Mouse (Mus musculus) kidney, adult 2 months (tissue): ENCODE results near the gene Pcnp. TPM values are rescaled to one million over a fixed set of nuclear protein-coding genes. Genes with fewer than 3 reads are reported as not detected.

ENCODE experiments used
- DNase-seq: peaks from one replicate; pipeline ENCODE4 v3.0.0; 2021
- H3K27ac ChIP-seq: fragments of 200-500 bp; 2 replicates; pipeline ENCODE4 v1.5.1; 2012; ENCODE audit warnings: low read depth, low read length, control low read depth, inconsistent platforms; ENCODE audit not compliant: insufficient read depth
- H3K27me3 ChIP-seq: fragments of 200-500 bp; replicated peaks from 2 replicates; pipeline ENCODE4 v1.6.1; 2012; ENCODE audit warnings: mild to moderate bottlenecking, moderate library complexity, low read length, inconsistent platforms; ENCODE audit not compliant: control insufficient read depth, insufficient read depth
- H3K36me3 ChIP-seq: fragments of 200-500 bp; 2 replicates; pipeline ENCODE4 v1.6.1; 2012; ENCODE audit warnings: mild to moderate bottlenecking, moderate library complexity, low read length, inconsistent platforms; ENCODE audit not compliant: control insufficient read depth, insufficient read depth
- H3K4me1 ChIP-seq: fragments of 200-500 bp; 2 replicates; pipeline ENCODE4 v1.6.1; 2011; ENCODE audit warnings: low read length; ENCODE audit not compliant: control insufficient read depth, insufficient read depth
- H3K4me3 ChIP-seq: fragments of 200-500 bp; 2 replicates; pipeline ENCODE4 v1.5.1; 2011; ENCODE audit warnings: mild to moderate bottlenecking, low read depth, low read length, control low read depth; ENCODE audit not compliant: insufficient read depth
- CTCF ChIP-seq: fragments of 200-500 bp; conservative IDR thresholded peaks from 2 replicates; pipeline ENCODE4 v1.5.1; 2011; ENCODE audit warnings: low read depth, mild to moderate bottlenecking, control low read depth, low read length, moderate library complexity, mixed read lengths; ENCODE audit not compliant: insufficient read depth, insufficient read length
- POLR2A ChIP-seq: fragments of 200-500 bp; IDR thresholded peaks from one replicate; pipeline ENCODE4 v1.6.1; 2011; ENCODE audit warnings: low read depth, low read length, control low read depth
- WGBS: fragments of 180-500 bp; shearing (Covaris S2); methylation state at CpG from one replicate; pipeline ENCODE4 v1.1.7; 2018; 5-methylcytosine and 5-hydroxymethylcytosine counted together
- polyA plus RNA-seq: library from polyadenylated mRNA; depleted of rRNA; stranded (reverse); fragments of >200 nt; gene quantifications from 2 replicates; pipeline ENCODE4 v1.2.3, GENCODE M21; 2012

Pcnp gene
- polyA plus RNA-seq, 1 experiment, result 24.6 TPM

DNA sequence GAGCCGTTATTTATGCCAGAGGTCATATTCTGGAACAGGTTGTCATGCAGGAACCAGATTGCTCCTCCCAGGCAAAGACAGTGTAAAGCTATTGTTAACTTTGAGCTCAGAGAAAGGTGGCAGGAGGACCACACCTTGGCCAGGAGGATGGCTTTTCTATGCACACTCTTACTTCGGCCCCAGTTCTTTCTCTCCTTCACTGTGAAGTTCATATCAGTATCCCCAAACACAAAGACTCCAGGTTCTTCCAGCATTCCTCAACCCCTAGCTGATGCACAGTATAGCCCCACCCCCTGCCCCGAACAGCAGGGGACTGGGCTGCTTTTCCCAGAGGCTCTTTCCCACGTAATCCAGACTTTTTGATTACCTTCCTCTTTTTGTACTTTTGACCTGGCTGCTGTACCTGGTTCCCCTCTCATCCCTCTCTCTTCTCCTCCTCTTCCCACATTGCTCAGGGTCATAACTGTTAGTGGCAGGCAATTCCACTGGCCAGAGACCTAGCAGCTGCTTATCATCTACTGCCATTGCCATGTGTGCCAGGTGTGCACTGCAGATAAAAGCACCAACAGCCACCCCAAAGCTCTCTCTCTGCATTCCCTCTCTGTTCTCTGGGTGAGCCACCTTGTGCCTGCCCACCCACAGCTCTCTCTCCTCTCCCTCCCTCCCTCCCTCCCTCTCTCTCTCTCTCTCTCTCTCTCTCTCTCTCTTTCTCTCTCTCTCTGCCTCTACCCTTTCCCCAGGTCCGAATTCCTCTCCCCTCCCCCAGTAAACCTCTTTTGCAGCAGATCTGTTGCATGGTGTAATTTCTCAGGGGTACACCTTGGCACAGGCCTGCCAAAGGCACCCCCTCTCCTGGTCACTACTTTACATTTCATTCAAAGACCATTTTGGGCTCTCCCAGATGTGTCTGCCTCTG is 42.0 kb upstream of the Pcnp start:
- no peak overlapping the region for H3K27ac ChIP-seq
- DNase-seq, result no peak
- WGBS, result 55% methylated on average over 5 of the region's 5 CpGs

DNA sequence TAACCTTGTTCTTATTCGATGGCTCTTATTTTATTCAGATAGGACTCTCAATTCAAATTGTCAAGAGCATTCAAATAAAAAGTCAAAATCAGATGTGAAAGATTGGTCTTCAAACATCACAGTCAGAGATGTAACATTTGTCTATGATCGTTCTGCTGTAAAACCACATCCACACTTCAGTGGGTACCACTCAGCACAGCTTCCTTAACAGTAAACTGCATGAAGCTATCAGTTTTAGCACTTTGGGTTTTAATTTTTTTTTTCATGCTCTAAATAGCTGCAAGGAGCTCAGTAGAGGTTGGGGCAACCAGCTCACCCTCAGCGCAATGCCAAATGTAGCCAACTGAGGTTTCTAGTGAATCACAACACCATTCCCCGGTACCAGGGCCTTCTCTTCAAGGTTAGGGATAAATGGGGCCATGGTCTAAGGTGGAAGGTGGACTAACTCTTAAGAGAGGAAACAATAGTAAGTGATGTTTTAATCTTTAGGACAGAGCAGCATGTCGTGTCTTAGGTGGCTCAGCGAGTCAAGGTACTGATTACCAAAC is 39.1 kb upstream of the Pcnp start:
- Histone ChIP-seq H3K27ac (no peak overlapping the region), H3K36me3 (no peaks in the 10 kb centered on the region), H3K4me1 (no peaks in the 10 kb centered on the region), H3K27me3 (no peaks in the 10 kb centered on the region), H3K4me3 (no peak overlapping the region)
- TF ChIP-seq CTCF, result no peak
- TF ChIP-seq POLR2A, result no peak
- WGBS, result 88% methylated on average over 6 of the region's 6 CpGs
- DNase-seq, result no peak

More for the DNA sequence above, 42.0 kb upstream of the Pcnp start:
- no peak overlapping the region for H3K4me3 ChIP-seq
- TF ChIP-seq CTCF, result no peak
- no peak for TF ChIP-seq POLR2A
- no peaks in the 10 kb centered on the region for H3K27me3 ChIP-seq
- no peaks in the 10 kb centered on the region for H3K36me3 ChIP-seq
- no peaks in the 10 kb centered on the region for H3K4me1 ChIP-seq

DNA sequence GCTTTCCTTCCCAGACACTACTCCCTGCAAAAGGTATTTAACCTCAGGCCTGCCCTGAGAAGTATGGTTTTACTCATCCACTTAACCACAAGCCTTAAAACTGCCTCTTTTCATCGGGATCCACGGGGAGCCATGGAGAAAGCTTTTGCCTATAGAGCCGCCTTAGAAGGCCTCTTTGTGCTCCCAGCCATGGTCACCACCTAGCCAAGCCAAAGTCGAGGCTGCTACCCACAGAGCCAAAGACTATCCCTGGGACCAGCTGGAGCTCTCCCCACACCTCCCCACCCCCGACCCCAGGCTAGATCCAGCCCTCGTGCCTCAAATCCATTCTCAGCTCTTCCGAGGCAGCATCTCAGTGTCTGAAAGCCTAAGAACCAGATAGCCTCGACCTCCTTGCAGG is 36.6 kb upstream of the Pcnp start:
- no peak overlapping the region for H3K27ac ChIP-seq
- WGBS, result 63% methylated on average over 8 of the region's 8 CpGs
- no peaks in the 10 kb centered on the region for H3K36me3 ChIP-seq
- TF ChIP-seq CTCF (no peak), POLR2A (no peak)
- no peak for DNase-seq
- H3K4me1 ChIP-seq, result no peaks in the 10 kb centered on the region
- H3K4me3 ChIP-seq, result no peak overlapping the region
- no peaks in the 10 kb centered on the region for H3K27me3 ChIP-seq

DNA sequence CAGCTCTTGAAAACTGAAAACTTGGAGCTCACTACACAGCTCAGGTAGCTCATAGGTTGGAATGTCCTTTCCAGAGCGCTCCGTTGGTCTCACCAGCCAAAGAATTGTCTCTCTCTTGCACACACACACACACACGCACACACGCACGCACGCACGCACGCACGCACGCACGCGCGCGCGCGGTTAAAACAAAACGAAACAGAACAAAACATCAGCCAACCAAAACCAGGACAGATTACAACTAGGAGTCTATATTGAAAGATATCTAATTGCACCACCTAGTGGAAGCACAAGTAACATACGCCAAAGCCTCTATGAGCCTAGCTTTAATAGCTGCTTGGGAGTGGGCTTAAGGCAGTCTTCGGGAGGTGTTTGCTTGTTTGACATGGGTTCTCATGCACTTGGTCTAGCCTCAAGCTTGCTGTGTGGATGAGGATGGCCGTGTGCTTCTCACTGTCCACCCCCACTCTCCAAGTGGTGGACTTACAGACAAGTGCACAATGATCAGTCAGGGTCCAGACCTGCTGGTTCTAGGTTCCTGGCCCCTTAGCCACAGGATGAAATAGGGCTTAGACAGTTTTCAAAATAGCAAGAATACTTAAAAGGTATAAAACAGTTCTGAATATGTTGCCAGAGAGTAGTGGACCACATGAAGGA is 34.9 kb upstream of the Pcnp start:
- 1% methylated on average over 20 of the region's 20 CpGs for WGBS

DNA sequence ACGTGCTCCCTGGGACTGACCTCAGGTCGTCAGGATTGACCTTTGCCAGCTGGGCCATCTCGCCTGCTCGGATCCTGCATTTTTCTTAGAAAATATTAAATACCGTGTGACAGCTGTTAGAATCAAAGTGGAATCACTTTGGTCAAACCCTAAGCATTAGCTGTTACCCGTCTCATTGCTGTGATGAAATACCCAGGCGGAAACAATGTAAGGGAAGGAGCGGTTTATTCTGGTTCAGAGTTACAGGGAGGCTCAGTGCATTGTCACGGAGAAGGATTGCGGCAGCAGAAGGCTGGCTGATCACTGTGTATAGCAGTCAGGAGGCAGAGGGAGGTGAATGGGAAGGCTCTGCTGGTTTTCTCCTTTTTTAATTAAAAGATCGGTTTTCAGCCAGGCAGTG is 33.4 kb upstream of the Pcnp start:
- 52% methylated on average over 11 of the region's 11 CpGs for WGBS
- no peak for DNase-seq
- TF ChIP-seq POLR2A (no peak), CTCF (no peak)
- Histone ChIP-seq H3K4me3 (no peak overlapping the region), H3K4me1 (no peaks in the 10 kb centered on the region), H3K36me3 (no peaks in the 10 kb centered on the region), H3K27ac (no peak overlapping the region), H3K27me3 (no peaks in the 10 kb centered on the region)

More for the DNA sequence above, 34.9 kb upstream of the Pcnp start:
- TF ChIP-seq CTCF, result peak; percentile 34; the same call in 1 of the 2 replicates
- TF ChIP-seq POLR2A, result no peak
- peak; percentile 80 for DNase-seq
- peak overlapping the region; percentile 45 for H3K27ac ChIP-seq
- no peaks in the 10 kb centered on the region for H3K4me1 ChIP-seq
- H3K36me3 ChIP-seq, result no peaks in the 10 kb centered on the region
- no peaks in the 10 kb centered on the region for H3K27me3 ChIP-seq
- H3K4me3 ChIP-seq, result peak overlapping the region; percentile 63

DNA sequence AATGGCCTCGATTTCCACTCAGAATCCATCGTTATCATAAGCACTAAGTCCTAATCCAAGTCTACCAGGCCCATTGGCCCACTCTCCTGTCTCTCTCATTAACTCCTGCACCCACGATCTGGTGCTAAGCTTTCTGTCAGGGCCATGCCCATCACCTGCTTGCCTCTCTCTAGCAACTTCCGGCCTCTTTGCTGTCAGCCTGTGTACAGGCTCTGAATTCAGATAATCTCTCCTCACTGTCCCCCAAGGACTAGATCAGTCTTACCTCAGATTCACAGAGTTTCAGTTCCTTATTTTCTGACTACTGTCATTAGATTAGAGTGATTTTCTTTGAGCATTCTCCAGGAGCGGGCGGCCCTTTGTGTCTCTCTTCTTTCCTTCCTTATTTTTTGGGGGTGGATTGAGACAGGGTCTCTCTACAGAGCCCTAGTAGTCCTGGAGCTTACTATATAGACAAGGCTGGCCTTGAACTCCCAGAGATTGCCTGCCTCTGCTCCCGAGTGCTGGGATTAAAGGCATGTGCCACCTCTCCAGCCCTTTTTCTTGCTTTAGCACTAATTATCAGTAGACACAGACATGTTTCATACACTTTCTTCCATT is 32.6 kb upstream of the Pcnp start:
- no peaks in the 10 kb centered on the region for H3K36me3 ChIP-seq
- WGBS, result 83% methylated on average over 7 of the region's 7 CpGs
- no peaks in the 10 kb centered on the region for H3K27me3 ChIP-seq
- TF ChIP-seq CTCF (no peak), POLR2A (no peak)
- no peak for DNase-seq
- no peak overlapping the region for H3K4me3 ChIP-seq
- H3K27ac ChIP-seq, result no peak overlapping the region
- H3K4me1 ChIP-seq, result no peaks in the 10 kb centered on the region

DNA sequence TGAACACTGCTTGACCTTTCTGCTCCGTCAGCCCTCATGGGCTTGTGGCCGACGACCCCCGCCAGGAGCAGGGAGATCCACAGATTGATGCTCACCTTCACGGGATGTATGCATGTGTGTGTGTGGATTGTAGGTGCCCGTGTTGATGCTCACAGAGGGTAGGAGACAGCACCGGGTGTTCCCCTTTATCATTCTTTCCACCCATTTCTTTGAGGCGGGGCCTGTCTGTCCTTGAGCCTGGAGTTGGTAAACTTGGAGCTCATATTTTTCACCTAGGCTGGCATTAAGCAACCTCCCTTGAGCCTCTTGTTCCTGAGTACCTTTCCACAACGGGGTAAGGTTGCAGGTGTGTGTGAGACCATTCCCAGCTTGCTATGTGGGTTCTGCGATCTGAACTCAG is 28.6 kb upstream of the Pcnp start:
- no peak for DNase-seq
- Histone ChIP-seq H3K36me3 (no peaks in the 10 kb centered on the region), H3K27me3 (no peaks in the 10 kb centered on the region), H3K4me1 (no peaks in the 10 kb centered on the region), H3K27ac (no peak overlapping the region), H3K4me3 (no peak overlapping the region)
- TF ChIP-seq POLR2A (no peak), CTCF (no peak)
- WGBS, result 78% methylated on average over 10 of the region's 10 CpGs
